Mouse (Mus musculus) left cerebral cortex, postnatal 4 days (tissue): Measurements from ENCODE around the gene St6gal2. TPM values are rescaled to one million over a fixed set of nuclear protein-coding genes. Genes with fewer than 3 reads are reported as not detected.

Source experiments
- total RNA-seq, 2 experiments: library from RNA; stranded (reverse); gene quantifications; 2 replicates each; pipeline ENCODE4 v1.2.3; 2021

The St6gal2 gene
- total RNA-seq, 2 experiments from 2014 or later, result 109 to 121 TPM

Other genes with a start within 250 kb of the St6gal2 start
- not detected for gene Vmn2r118, start 179.8 kb downstream of the St6gal2 start, total RNA-seq